In genomic region chr10:70159651-70160320, GRCm38 (mm10) we compare ENCODE assay signal across 13 mouse cellular contexts. TPM values are rescaled to one million over a fixed set of nuclear protein-coding genes. Genes with fewer than 3 reads are reported as not detected.
DNase-seq lines count a peak whose midpoint lies in the region; ATAC-seq and TF ChIP-seq lines count a peak whose summit lies in the region.
"Had no signal": no experiment of that assay in that cellular context is flagged by ENCODE, and none has a peak within 500 bp of the region (broad histone marks: within the 10 kb centered on the region; RNA-seq: fewer than 3 reads in every experiment).

No protein-coding gene starts in this region.

- peaks cover 58% of the 10 kb centered on the region for H3K36me3 ChIP-seq in hindbrain, embryonic 10.5 days
- H3K36me3 ChIP-seq in hindbrain, embryonic 14.5 days (replicated peaks; ENCODE audit: control insufficient read depth, insufficient read depth): peaks cover 21% of the 10 kb centered on the region
- peaks cover 14% of the 10 kb centered on the region; the same call in 1 of the 2 replicates for H3K36me3 ChIP-seq in stomach, postnatal 0 days (ENCODE audit: control insufficient read depth, insufficient read depth, low read length)

- H3K4me2 ChIP-seq in hindbrain, embryonic 14.5 days (replicated peaks): no peak overlapping the region
- H3K4me2 ChIP-seq in stomach, postnatal 0 days (replicated peaks; ENCODE audit: low read depth): no peak overlapping the region
- H3K4me2 ChIP-seq: embryonic facial prominence, embryonic 12.5 days; liver, embryonic 15.5 days had no signal

- H3K9me3 ChIP-seq in hindbrain, embryonic 10.5 days: 0 out of 2 replicates have a peak, but pooled peaks cover 3% of the 10 kb centered on the region
- H3K9me3 ChIP-seq in hindbrain, embryonic 14.5 days (ENCODE audit: control insufficient read depth, low read length): no peaks in the 10 kb centered on the region
- no peaks in the 10 kb centered on the region for H3K9me3 ChIP-seq in stomach, postnatal 0 days (ENCODE audit: control insufficient read depth, low read length)
- H3K9me3 ChIP-seq: embryonic facial prominence, embryonic 12.5 days; liver, embryonic 15.5 days had no signal

- ATAC-seq in hindbrain, embryonic 14.5 days (ENCODE audit: low FRiP score): no peak
- no peak for ATAC-seq in activated CD4-positive, CD25-positive, alpha-beta regulatory T cell, adult 4 months
- no peak for ATAC-seq in stomach, postnatal 0 days (ENCODE audit: low FRiP score, low TSS enrichment)

- no peak overlapping the region for H3K4me3 ChIP-seq in hindbrain, embryonic 10.5 days
- no peak overlapping the region for H3K4me3 ChIP-seq in hindbrain, embryonic 14.5 days (replicated peaks; ENCODE audit: low read length)
- H3K4me3 ChIP-seq in stomach, postnatal 0 days (ENCODE audit: low read depth, low read length): no peak overlapping the region
- H3K4me3 ChIP-seq: embryonic facial prominence, embryonic 12.5 days; liver, embryonic 15.5 days had no signal

- WGBS in hindbrain, embryonic 10.5 days: 76% methylated on average over 12 of the region's 12 CpGs
- WGBS in hindbrain, embryonic 14.5 days: 68% methylated on average over 12 of the region's 12 CpGs
- 76% methylated on average over 12 of the region's 12 CpGs for WGBS in stomach, postnatal 0 days

- no peak for DNase-seq in hindbrain, embryonic 10.5 days (ENCODE audit: low spot score)
- no peak for DNase-seq in hindbrain, embryonic 14.5 days (ENCODE audit: low spot score)
- peak; percentile 30 for DNase-seq in right cerebral cortex, adult 18-20 months
- no peak for DNase-seq in right cerebral cortex, postnatal 25 days
- DNase-seq in cerebellum, postnatal 25 days: peak; percentile 54 to 56
- DNase-seq in stomach, postnatal 0 days (ENCODE audit: low spot score): no peak
- DNase-seq: heart, postnatal 10 days; kidney, adult 11 months; thymus, adult 18-20 months had no signal

- no peak overlapping the region for H3K9ac ChIP-seq in hindbrain, embryonic 14.5 days
- no peak overlapping the region for H3K9ac ChIP-seq in stomach, postnatal 0 days (ENCODE audit: low read length)
- H3K9ac ChIP-seq: embryonic facial prominence, embryonic 12.5 days; liver, embryonic 15.5 days had no signal

- H3K4me1 ChIP-seq in hindbrain, embryonic 10.5 days (replicated peaks): peaks cover 11% of the 10 kb centered on the region
- no peaks in the 10 kb centered on the region for H3K4me1 ChIP-seq in hindbrain, embryonic 14.5 days (replicated peaks; ENCODE audit: control insufficient read depth, insufficient read depth, low read length)
- no peaks in the 10 kb centered on the region for H3K4me1 ChIP-seq in stomach, postnatal 0 days (replicated peaks; ENCODE audit: control insufficient read depth, insufficient read depth)
- H3K4me1 ChIP-seq: liver, embryonic 15.5 days had no signal

- 0 out of 2 replicates have a peak overlapping the region, but pooled peaks have one; percentile 23 for H3K27ac ChIP-seq in hindbrain, embryonic 10.5 days
- H3K27ac ChIP-seq in hindbrain, embryonic 14.5 days: no peak overlapping the region
- no peak overlapping the region for H3K27ac ChIP-seq in stomach, postnatal 0 days (replicated peaks)
- H3K27ac ChIP-seq: embryonic facial prominence, embryonic 12.5 days; liver, embryonic 15.5 days had no signal

- H3K27me3 ChIP-seq in hindbrain, embryonic 10.5 days (ENCODE audit: insufficient read depth, poor library complexity, severe bottlenecking): no peaks in the 10 kb centered on the region
- H3K27me3 ChIP-seq in hindbrain, embryonic 14.5 days (ENCODE audit: control insufficient read depth, insufficient read depth, low read length): no peaks in the 10 kb centered on the region
- no peaks in the 10 kb centered on the region for H3K27me3 ChIP-seq in stomach, postnatal 0 days (ENCODE audit: control insufficient read depth, insufficient read depth, low read length)
- H3K27me3 ChIP-seq: embryonic facial prominence, embryonic 12.5 days; liver, embryonic 15.5 days had no signal

- no peak for TF ChIP-seq EP300 in stomach, postnatal 0 days (optimal IDR thresholded peaks at IDR 0.05)

- no peak for TF ChIP-seq CTCF in stomach, postnatal 0 days (IDR thresholded peaks at IDR 0.05; ENCODE audit: low read depth)

RNA-seq across cellular contexts. Expression of gene Mrln, which starts 44.7 kb away (rescaled TPM):
- 0.71 and 1.2 TPM in 2 replicates for polyA plus RNA-seq in hindbrain, embryonic 10.5 days (2016; fragmentation: Nextera tagmentation; extraction: Ambion mirVana)
- 0.55 and 0.59 TPM in 2 replicates for polyA plus RNA-seq in hindbrain, embryonic 14.5 days (2014; fragmentation: Nextera tagmentation; extraction: Ambion mirVana)
- polyA plus RNA-seq in activated CD4-positive, CD25-positive, alpha-beta regulatory T cell, adult 4 months (2017; shearing (Covaris generic)): not detected
- polyA plus RNA-seq in stomach, postnatal 0 days (2015; fragmentation: Nextera tagmentation; extraction: Ambion mirVana): 1.5 and 1.6 TPM in 2 replicates
- polyA plus RNA-seq: spleen, adult 2 months had no signal

Comparison
In these comparisons a context has a peak if more than half of its experiments do, and no peak if none do; other contexts are left out.
1. DNase-seq: peak in right cerebral cortex, adult 18-20 months (single experiment) and cerebellum, postnatal 25 days (2 of 2); none in hindbrain, embryonic 10.5 days (single experiment), hindbrain, embryonic 14.5 days (single experiment), right cerebral cortex, postnatal 25 days (single experiment) and stomach, postnatal 0 days (single experiment).